7 mouse cellular contexts compared by ENCODE assay signal in the genomic region with DNA sequence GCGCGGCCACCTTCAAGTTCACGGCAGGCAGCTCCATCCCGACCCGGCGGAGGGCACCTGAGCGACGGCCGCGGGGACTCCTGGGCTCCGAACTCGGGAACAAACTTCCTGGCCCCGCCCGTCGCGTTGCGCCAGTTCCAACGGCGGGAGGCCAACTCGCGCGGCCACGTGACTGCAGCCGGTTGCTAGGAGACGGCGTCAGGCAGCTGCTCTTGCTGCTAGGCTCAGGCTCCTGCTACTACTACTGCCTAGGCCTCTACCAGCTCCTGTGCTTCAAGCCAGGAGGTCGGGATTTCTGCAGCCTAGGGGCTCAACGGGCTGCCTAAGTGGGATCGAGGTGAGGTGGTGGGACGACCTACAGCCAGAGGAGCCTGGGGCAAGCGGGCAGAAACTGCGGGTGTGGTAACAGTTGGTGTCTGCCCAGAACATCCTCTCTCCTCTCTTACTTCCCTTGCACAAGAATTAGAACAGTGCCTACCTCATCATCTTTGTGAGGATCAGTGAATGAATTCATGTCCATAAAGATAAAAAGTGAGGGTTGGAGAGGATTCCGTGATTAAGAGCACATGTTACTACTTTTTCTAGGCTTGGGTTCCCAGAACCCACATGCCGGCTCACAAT. TPM values are rescaled to one million over a fixed set of nuclear protein-coding genes. Genes with fewer than 3 reads are reported as not detected.
DNase-seq lines count a peak whose midpoint lies in the region; ATAC-seq lines count a peak whose summit lies in the region.

Gene Agtrap, minus strand, starts transcription at position 125 of the 621 bp plus-strand sequence.

- H3K4me3 ChIP-seq in embryonic facial prominence, embryonic 10.5 days: peak within 1 kb of the TSS; percentile 91
- peak within 1 kb of the TSS; percentile 88 for H3K4me3 ChIP-seq in limb, embryonic 10.5 days
- peak within 1 kb of the TSS; percentile 54 for H3K4me3 ChIP-seq in midbrain, embryonic 13.5 days (replicated peaks)

- H3K4me1 ChIP-seq in embryonic facial prominence, embryonic 10.5 days: peaks cover 61% of the 10 kb centered on the region
- peaks cover 56% of the 10 kb centered on the region for H3K4me1 ChIP-seq in limb, embryonic 10.5 days
- peaks cover 45% of the 10 kb centered on the region for H3K4me1 ChIP-seq in midbrain, embryonic 13.5 days (replicated peaks)

- H3K36me3 ChIP-seq in embryonic facial prominence, embryonic 10.5 days (replicated peaks): no peaks in the 10 kb centered on the region
- no peaks in the 10 kb centered on the region for H3K36me3 ChIP-seq in limb, embryonic 10.5 days
- no peaks in the 10 kb centered on the region for H3K36me3 ChIP-seq in midbrain, embryonic 13.5 days

- peaks cover 9% of the 10 kb centered on the region; the same call in 1 of the 2 replicates for H3K27me3 ChIP-seq in embryonic facial prominence, embryonic 10.5 days (replicated peaks; ENCODE audit: low read depth, poor library complexity, severe bottlenecking)
- H3K27me3 ChIP-seq in limb, embryonic 10.5 days (ENCODE audit: low read depth, poor library complexity, severe bottlenecking): no peaks in the 10 kb centered on the region
- H3K27me3 ChIP-seq in midbrain, embryonic 13.5 days: no peaks in the 10 kb centered on the region

- ATAC-seq in midbrain, embryonic 13.5 days: peak; percentile 93

- peak within 1 kb of the TSS; percentile 74 for H3K9ac ChIP-seq in midbrain, embryonic 13.5 days (replicated peaks)

- peak; percentile 97 for DNase-seq in adrenal gland, postnatal 10 days
- peak; percentile 94 for DNase-seq in embryonic facial prominence, embryonic 10.5 days (ENCODE audit: low spot score)
- peak; percentile 24 for DNase-seq in gonadal fat pad, adult 2 months (ENCODE audit: low read depth)
- peak; percentile 95 for DNase-seq in kidney, adult 11 months
- DNase-seq in limb, embryonic 10.5 days (ENCODE audit: low spot score): peak; percentile 97
- peak; percentile 76 for DNase-seq in spleen, adult 12 weeks (ENCODE audit: low spot score)

- no peaks in the 10 kb centered on the region for H3K9me3 ChIP-seq in embryonic facial prominence, embryonic 10.5 days
- no peaks in the 10 kb centered on the region for H3K9me3 ChIP-seq in limb, embryonic 10.5 days (replicated peaks)
- H3K9me3 ChIP-seq in midbrain, embryonic 13.5 days: no peaks in the 10 kb centered on the region

- H3K27ac ChIP-seq in embryonic facial prominence, embryonic 10.5 days (replicated peaks): peak within 1 kb of the TSS; percentile 90
- peak within 1 kb of the TSS; percentile 90 for H3K27ac ChIP-seq in limb, embryonic 10.5 days
- H3K27ac ChIP-seq in midbrain, embryonic 13.5 days: peak within 1 kb of the TSS; percentile 73

- 5% methylated on average over 34 of the region's 34 CpGs for WGBS in embryonic facial prominence, embryonic 10.5 days
- WGBS in limb, embryonic 10.5 days: 6% methylated on average over 34 of the region's 34 CpGs
- 3% methylated on average over 34 of the region's 34 CpGs for WGBS in midbrain, embryonic 13.5 days

- peak within 1 kb of the TSS; percentile 76 for H3K4me2 ChIP-seq in midbrain, embryonic 13.5 days (replicated peaks)

RNA-seq across cellular contexts. Expression of gene Agtrap, which starts in this region (rescaled TPM):
- 10 to 100 TPM; 45.4 to 45.5 TPM for total RNA-seq in adrenal gland, postnatal 10 days (2021)
- polyA plus RNA-seq in embryonic facial prominence, embryonic 10.5 days (2016; fragmentation: Nextera tagmentation; extraction: Ambion mirVana): 13.2 and 14.8 TPM in 2 replicates
- 29.4 and 30.3 TPM in 2 replicates for polyA plus RNA-seq in gonadal fat pad, adult 2 months (2012; rRNA removed)
- polyA plus RNA-seq in limb, embryonic 10.5 days (2016; fragmentation: Nextera tagmentation; extraction: Ambion mirVana): 13.1 and 14.1 TPM in 2 replicates
- 5.4 and 7.9 TPM in 2 replicates for polyA plus RNA-seq in midbrain, embryonic 13.5 days (2015; fragmentation: Nextera tagmentation; extraction: Ambion mirVana)

Comparison
In these comparisons a context has a peak if more than half of its experiments do, and no peak if none do; other contexts are left out.
1. Peak in every context shown above with its lines: DNase-seq, ATAC-seq, H3K4me3 ChIP-seq and H3K27ac ChIP-seq.
2. DNase-seq: peak in every context shown above with its lines; median percentile 97 in adrenal gland, postnatal 10 days; 97 in limb, embryonic 10.5 days; 95 in kidney, adult 11 months; 94 in embryonic facial prominence, embryonic 10.5 days; 76 in spleen, adult 12 weeks; 24 in gonadal fat pad, adult 2 months.